Mouse (Mus musculus) CH12.LX (cell line): ENCODE measurements at regions not wholly inside any gene's neighbourhood (a gene's known extent, or its start where the extent isn't known, plus 50 kb on each side); places are given as distances from the start of the nearest gene placed in this dataset.

Experiments used
- CTCF ChIP-seq, 2 experiments: IDR thresholded peaks in 1 of 2; conservative IDR thresholded peaks in 1 of 2; 2 replicates each; pipeline ENCODE4 v1.5.1; 2011 to 2012; ENCODE audit warnings: low read depth in 2 of 2, low read length in 2 of 2, improper control_type of control experiment in 1 of 2, inconsistent platforms in 1 of 2, mild to moderate bottlenecking in 1 of 2, moderate library complexity in 1 of 2
- GABPA ChIP-seq: IDR thresholded peaks from 2 replicates; pipeline ENCODE4 v1.6.1; 2012; ENCODE audit warnings: low read depth, low read length, improper control_type of control experiment, inconsistent platforms; ENCODE audit not compliant: insufficient replicate concordance
- POLR2A ChIP-seq: IDR thresholded peaks from 2 replicates; pipeline ENCODE4 v1.6.1; 2011; ENCODE audit warnings: low read depth, mild to moderate bottlenecking, improper control_type of control experiment, low read length
- POLR2AphosphoS2 ChIP-seq: IDR thresholded peaks from 2 replicates; pipeline ENCODE4 v1.6.1; 2011; ENCODE audit warnings: low read depth, low read length, improper control_type of control experiment
- RAD21 ChIP-seq: IDR thresholded peaks from 2 replicates; pipeline ENCODE4 v1.6.1; 2011; ENCODE audit warnings: low read depth, mild to moderate bottlenecking, low read length, improper control_type of control experiment, moderate library complexity
- SIN3A ChIP-seq: IDR thresholded peaks from 2 replicates; pipeline ENCODE4 v1.6.1; 2012; ENCODE audit warnings: low read length, improper control_type of control experiment, inconsistent platforms
- ZC3H11A ChIP-seq: IDR thresholded peaks from 2 replicates; pipeline ENCODE4 v1.6.1; 2012; ENCODE audit warnings: low read depth, mild to moderate bottlenecking, inconsistent platforms, low read length, improper control_type of control experiment

DNA sequence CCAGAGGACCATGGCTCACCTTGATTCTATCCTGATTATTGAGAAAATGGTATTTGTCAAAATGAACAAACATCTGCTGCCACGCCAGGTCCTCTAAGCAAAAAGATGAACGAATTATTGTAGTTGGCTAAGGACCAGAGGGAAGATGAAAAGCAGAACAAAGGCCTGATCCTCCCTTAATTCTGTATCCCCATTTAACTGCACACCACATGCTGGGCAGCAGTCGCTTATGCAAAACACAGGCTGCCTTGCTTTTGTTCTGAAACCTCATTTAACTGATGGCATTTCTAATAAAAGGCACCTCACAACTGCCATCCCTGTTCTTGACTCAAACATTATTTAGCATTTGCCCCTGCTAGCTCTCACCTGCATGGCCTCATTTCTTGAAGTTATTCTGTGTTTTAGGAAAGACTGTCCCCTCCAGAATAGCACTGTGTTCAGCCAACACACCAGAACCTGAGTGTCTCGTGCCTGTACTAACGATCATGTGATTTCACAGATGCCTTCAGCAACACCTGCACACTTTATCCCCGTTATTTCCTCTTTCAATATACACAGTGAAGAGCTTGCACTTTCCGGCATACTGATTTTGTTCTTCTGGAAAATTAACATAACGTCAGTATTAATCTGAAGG is 220.4 kb downstream of the Lipi start:
- TF ChIP-seq SIN3A, result no peak
- TF ChIP-seq POLR2A, result no peak
- TF ChIP-seq CTCF (conservative IDR thresholded peaks at IDR 0.05 in 1 of 2, IDR thresholded peaks at IDR 0.05 in 1 of 2; ENCODE audit: low read depth in 2 of 2, low read length in 2 of 2), result no peak
- no peak for TF ChIP-seq RAD21
- no peak for TF ChIP-seq POLR2AphosphoS2
- TF ChIP-seq ZC3H11A, result no peak
- TF ChIP-seq GABPA, result no peak
